Mouse (Mus musculus) MEL (cell line): ENCODE data around the gene Tbc1d30. TPM values are rescaled to one million over a fixed set of nuclear protein-coding genes. Genes with fewer than 3 reads are reported as not detected.

Source experiments
- DNase-seq: peaks from one replicate; pipeline ENCODE4 v3.0.0; 2011; ENCODE audit warnings: low read depth, low spot score
- H3K27ac ChIP-seq: 2 replicates; pipeline ENCODE4 v1.5.1; 2012; ENCODE audit warnings: low read depth, mild to moderate bottlenecking, control low read depth, low read length, moderate library complexity; ENCODE audit not compliant: control insufficient read depth
- H3K27me3 ChIP-seq, 2 experiments: fragments of 150-350 bp in 1 of 2; sonication (generic) in 1 of 2; 2 replicates each; pipeline ENCODE4 v1.6.1; 2012; ENCODE audit warnings: low read length in 2 of 2, mild to moderate bottlenecking in 2 of 2, improper control_type of control experiment in 1 of 2, moderate library complexity in 1 of 2; ENCODE audit not compliant: insufficient read depth in 2 of 2, control insufficient read depth in 1 of 2
- H3K36me3 ChIP-seq, 2 experiments: 2 replicates each; pipeline ENCODE4 v1.6.1; 2012 to 2014; ENCODE audit warnings: low read length in 2 of 2, improper control_type of control experiment in 1 of 2, inconsistent platforms in 1 of 2, mild to moderate bottlenecking in 1 of 2; ENCODE audit not compliant: insufficient read depth in 2 of 2, control insufficient read depth in 1 of 2
- H3K4me1 ChIP-seq, 2 experiments: fragments of 150-350 bp in 1 of 2; sonication (generic) in 1 of 2; 2 replicates each; pipeline ENCODE4 v1.6.1; 2012; ENCODE audit warnings: low read length in 2 of 2, improper control_type of control experiment in 1 of 2, mild to moderate bottlenecking in 1 of 2; ENCODE audit not compliant: insufficient read depth in 2 of 2, control insufficient read depth in 1 of 2
- H3K4me3 ChIP-seq, 2 experiments: fragments of 150-350 bp in 1 of 2; sonication (generic) in 1 of 2; 2 replicates each; pipeline ENCODE4 v1.5.1; 2012; ENCODE audit warnings: low read depth in 2 of 2, low read length in 2 of 2, mild to moderate bottlenecking in 2 of 2, moderate library complexity in 2 of 2, control low read depth in 1 of 2, improper control_type of control experiment in 1 of 2; ENCODE audit not compliant: control insufficient read depth in 1 of 2, insufficient read depth in 1 of 2
- H3K79me2 ChIP-seq: 2 replicates; pipeline ENCODE4 v1.6.1; 2012; ENCODE audit warnings: mild to moderate bottlenecking, low read length, moderate library complexity; ENCODE audit not compliant: control insufficient read depth, poor library complexity, insufficient read depth
- H3K9ac ChIP-seq: 2 replicates; pipeline ENCODE4 v1.6.1; 2012; ENCODE audit warnings: low read depth, mild to moderate bottlenecking, control low read depth, low read length, moderate library complexity; ENCODE audit not compliant: control insufficient read depth, poor library complexity, severe bottlenecking
- H3K9me3 ChIP-seq: fragments of 150-350 bp; sonication (generic); replicated peaks from 2 replicates; pipeline ENCODE4 v1.6.1; 2012; ENCODE audit warnings: mild to moderate bottlenecking, low read length, improper control_type of control experiment, moderate library complexity; ENCODE audit not compliant: insufficient read depth
- E2F4 ChIP-seq: IDR thresholded peaks from 2 replicates; pipeline ENCODE4 v1.6.1; 2011; ENCODE audit warnings: low read depth, low read length, improper control_type of control experiment, borderline replicate concordance
- ELF1 ChIP-seq: IDR thresholded peaks from 2 replicates; pipeline ENCODE4 v1.6.1; 2014; ENCODE audit warnings: low read depth, mild to moderate bottlenecking, inconsistent platforms, low read length, improper control_type of control experiment, moderate library complexity
- EP300 ChIP-seq, 2 experiments: IDR thresholded peaks; 2 replicates each; pipeline ENCODE4 v1.6.1; 2011; ENCODE audit warnings: improper control_type of control experiment in 2 of 2, low read length in 2 of 2, low read depth in 1 of 2, mild to moderate bottlenecking in 1 of 2
- MAFK ChIP-seq: IDR thresholded peaks from 2 replicates; pipeline ENCODE4 v1.6.1; 2011; ENCODE audit warnings: low read depth, mild to moderate bottlenecking, low read length, improper control_type of control experiment, borderline replicate concordance
- MYC ChIP-seq: IDR thresholded peaks from 2 replicates; pipeline ENCODE4 v1.6.1; 2011; ENCODE audit warnings: low read depth, mild to moderate bottlenecking, low read length, improper control_type of control experiment, moderate library complexity
- NELFE ChIP-seq: IDR thresholded peaks from 2 replicates; pipeline ENCODE4 v1.6.1; 2011; ENCODE audit warnings: low read depth, low read length, improper control_type of control experiment
- NRF1 ChIP-seq: IDR thresholded peaks from 2 replicates; pipeline ENCODE4 v1.6.1; 2014; ENCODE audit warnings: low read depth, mild to moderate bottlenecking, inconsistent platforms, low read length, improper control_type of control experiment, moderate library complexity; ENCODE audit not compliant: poor library complexity, insufficient read depth, severe bottlenecking
- POLR2A ChIP-seq, 2 experiments: IDR thresholded peaks; 2 replicates each; pipeline ENCODE4 v1.6.1; 2011 to 2012; ENCODE audit warnings: low read length in 2 of 2, mild to moderate bottlenecking in 2 of 2, control low read depth in 1 of 2, improper control_type of control experiment in 1 of 2, low read depth in 1 of 2, moderate library complexity in 1 of 2; ENCODE audit not compliant: control insufficient read depth in 1 of 2, insufficient read depth in 1 of 2, poor library complexity in 1 of 2
- POLR2AphosphoS2 ChIP-seq: IDR thresholded peaks from 2 replicates; pipeline ENCODE4 v1.6.1; 2011; ENCODE audit warnings: low read length, improper control_type of control experiment
- SIN3A ChIP-seq: IDR thresholded peaks from 2 replicates; pipeline ENCODE4 v1.6.1; 2012; ENCODE audit warnings: low read length, improper control_type of control experiment, inconsistent platforms
- SMC3 ChIP-seq: IDR thresholded peaks from 2 replicates; pipeline ENCODE4 v1.6.1; 2011; ENCODE audit warnings: low read depth, low read length, improper control_type of control experiment
- TCF12 ChIP-seq: IDR thresholded peaks from 2 replicates; pipeline ENCODE4 v1.6.1; 2014; ENCODE audit warnings: low read depth, mild to moderate bottlenecking, inconsistent platforms, low read length, improper control_type of control experiment, moderate library complexity
- UBTF ChIP-seq: IDR thresholded peaks from 2 replicates; pipeline ENCODE4 v1.6.1; 2012; ENCODE audit warnings: low read depth, mild to moderate bottlenecking, inconsistent platforms, low read length, improper control_type of control experiment, moderate library complexity, borderline replicate concordance; ENCODE audit not compliant: insufficient read depth
- USF2 ChIP-seq, 2 experiments: IDR thresholded peaks; 2 replicates each; pipeline ENCODE4 v1.6.1; 2011 to 2012; ENCODE audit warnings: improper control_type of control experiment in 2 of 2, low read length in 2 of 2, borderline replicate concordance in 1 of 2, inconsistent platforms in 1 of 2, low read depth in 1 of 2, mild to moderate bottlenecking in 1 of 2; ENCODE audit not compliant: insufficient read depth in 1 of 2
- ZKSCAN1 ChIP-seq: IDR thresholded peaks from 2 replicates; pipeline ENCODE4 v1.6.1; 2012; ENCODE audit warnings: low read depth, mild to moderate bottlenecking, inconsistent platforms, low read length, improper control_type of control experiment, moderate library complexity
- ZMIZ1 ChIP-seq: IDR thresholded peaks from 2 replicates; pipeline ENCODE4 v1.6.1; 2012; ENCODE audit warnings: low read depth, mild to moderate bottlenecking, inconsistent platforms, low read length, improper control_type of control experiment, moderate library complexity
- polyA plus RNA-seq, 2 experiments: library from polyadenylated mRNA; stranded (reverse) in 1 of 2; unstranded in 1 of 2; fragments of >175 nt in 1 of 2; fragments of >200 nt in 1 of 2; gene quantifications; 2 replicates each; pipeline versions ENCODE4 v1.2.1 to v1.2.4; 2012; ENCODE audit warnings: low replicate concordance in 2 of 2, low read depth in 1 of 2; ENCODE audit not compliant: insufficient read length in 2 of 2, insufficient read depth in 1 of 2, missing spikeins in 1 of 2
- total RNA-seq: library from RNA; depleted of rRNA; stranded (reverse); fragments of 300-350 nt; gene quantifications from 2 replicates; pipeline ENCODE4 v1.2.3, GENCODE M21; 2012; rRNA removed

Tbc1d30 gene
- total and polyA plus RNA-seq, 3 experiments: 0.35 to 2.1 TPM; not detected in 1

- H3K9ac ChIP-seq: no peak overlapping the region
- H3K36me3 ChIP-seq: no peaks in the 10 kb centered on the region
- H3K27me3 ChIP-seq: no peaks in the 10 kb centered on the region
- TF ChIP-seq ZKSCAN1 (no peak), POLR2A (IDR thresholded peaks at IDR 0.05; ENCODE audit: control insufficient read depth in 1 of 2, insufficient read depth in 1 of 2, low read depth in 1 of 2, low read length in 2 of 2, poor library complexity in 1 of 2) (no peak), MYC (no peak), NELFE (no peak), NRF1 (no peak), SIN3A (no peak), USF2 (IDR thresholded peaks at IDR 0.05; ENCODE audit: borderline replicate concordance in 1 of 2, insufficient read depth in 1 of 2, low read depth in 1 of 2, low read length in 2 of 2) (no peak), SMC3 (no peak), E2F4 (no peak), MAFK (no peak), EP300 (IDR thresholded peaks at IDR 0.05; ENCODE audit: low read depth in 1 of 2, low read length in 2 of 2) (no peak), ZMIZ1 (no peak), TCF12 (no peak), UBTF (no peak), ELF1 (no peak), POLR2AphosphoS2 (no peak)
- H3K27ac ChIP-seq: no peak overlapping the region
- no peaks in the 10 kb centered on the region for H3K9me3 ChIP-seq
- DNase-seq: no peak
- no peaks in the 10 kb centered on the region for H3K79me2 ChIP-seq
- no peak overlapping the region for H3K4me3 ChIP-seq
- no peaks in the 10 kb centered on the region for H3K4me1 ChIP-seq
Measured at GRCm38 (mm10) chr10:121216804-121217203, 134.3 kb downstream of the Tbc1d30 start.

Other genes starting within 250 kb of the Tbc1d30 start
- 24.4 and 33.6 TPM in 2 replicates for gene Gns, start 13.8 kb upstream of the Tbc1d30 start, total RNA-seq
- 10 to 100 TPM in 1 of 2 experiments, not detected in 1; 33.1 TPM for gene Gns, start 13.8 kb upstream of the Tbc1d30 start, polyA plus RNA-seq
- gene Rassf3, start 125.1 kb upstream of the Tbc1d30 start, total RNA-seq: 8.0 and 9.2 TPM in 2 replicates
- gene Rassf3, start 125.1 kb upstream of the Tbc1d30 start, polyA plus RNA-seq: 10 to 100 TPM in 1 of 2 experiments, not detected in 1; 15.8 TPM
- 18.0 and 21.5 TPM in 2 replicates for gene Tbk1, start 235.5 kb upstream of the Tbc1d30 start, total RNA-seq
- 10 to 100 TPM in 1 of 2 experiments, not detected in 1; 31.1 TPM for gene Tbk1, start 235.5 kb upstream of the Tbc1d30 start, polyA plus RNA-seq